24 mouse cellular contexts compared by ENCODE assay signal in the genomic region with DNA sequence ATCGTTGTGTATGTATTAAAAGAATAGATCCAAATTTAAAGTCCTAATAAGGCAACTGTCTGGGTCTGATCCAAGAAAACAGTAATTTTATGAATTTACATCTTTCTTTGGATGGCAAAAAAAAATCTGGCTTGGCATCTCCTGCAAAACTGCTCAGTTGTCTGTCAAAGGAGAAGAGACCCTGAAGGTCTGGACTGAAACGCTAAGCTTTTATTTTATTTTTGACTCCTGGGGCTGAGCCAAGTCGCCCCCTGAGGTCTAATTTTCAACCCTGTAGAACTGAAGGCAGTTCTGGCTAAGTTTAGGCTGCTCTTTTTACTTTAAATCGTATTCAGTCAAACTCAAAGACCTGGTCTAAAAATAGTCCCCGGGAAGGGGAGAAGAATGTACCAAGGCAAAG.
DNase-seq lines count a peak whose midpoint lies in the region; ATAC-seq and TF ChIP-seq lines count a peak whose summit lies in the region.
"Had no signal": no experiment of that assay in that cellular context is flagged by ENCODE, and none has a peak within 500 bp of the region (broad histone marks: within the 10 kb centered on the region; RNA-seq: fewer than 3 reads in every experiment).

No protein-coding gene starts in this region.

- intact Hi-C loops in gastrocnemius, adult 2 months (cut with DNase I), result loop anchor here (5.0 kb wide), 1 partner anchor 90 kb away; no protein-coding TSS in a partner anchor
- intact Hi-C loops in heart, postnatal 14 days (cut with DNase I), result no loop called here

- peak overlapping the region; percentile 93 for H3K27ac ChIP-seq in gastrocnemius, adult 2 months
- peak overlapping the region; percentile 5; the same call in 1 of the 2 replicates for H3K27ac ChIP-seq in heart, embryonic 15.5 days
- peak overlapping the region; percentile 70 for H3K27ac ChIP-seq in lung, embryonic 15.5 days
- H3K27ac ChIP-seq in limb, embryonic 15.5 days, result peak overlapping the region; percentile 57
- H3K27ac ChIP-seq: hindbrain, embryonic 14.5 days; kidney, postnatal 0 days; liver, embryonic 15.5 days; midbrain, embryonic 10.5 days; midbrain, embryonic 15.5 days had no signal

- 40% methylated on average over 5 of the region's 5 CpGs for WGBS in heart, embryonic 15.5 days
- WGBS in lung, embryonic 15.5 days, result 42% methylated on average over 5 of the region's 5 CpGs
- 36% methylated on average over 5 of the region's 5 CpGs for WGBS in limb, embryonic 15.5 days

- no peaks in the 10 kb centered on the region for H3K36me3 ChIP-seq in heart, embryonic 15.5 days
- H3K36me3 ChIP-seq in lung, embryonic 15.5 days, result no peaks in the 10 kb centered on the region
- peaks cover 2% of the 10 kb centered on the region; the same call in 1 of the 2 replicates for H3K36me3 ChIP-seq in limb, embryonic 15.5 days
- H3K36me3 ChIP-seq: G1E; liver, embryonic 15.5 days; midbrain, embryonic 15.5 days had no signal

- no peak overlapping the region for H3K9ac ChIP-seq in heart, embryonic 15.5 days
- no peak overlapping the region for H3K9ac ChIP-seq in lung, embryonic 15.5 days
- no peak overlapping the region for H3K9ac ChIP-seq in limb, embryonic 15.5 days
- H3K9ac ChIP-seq: hindbrain, embryonic 14.5 days; liver, embryonic 15.5 days; midbrain, embryonic 15.5 days had no signal

- H3K4me3 ChIP-seq in gastrocnemius, adult 2 months, result peak overlapping the region; percentile 64
- H3K4me3 ChIP-seq in heart, embryonic 15.5 days, result no peak overlapping the region
- no peak overlapping the region for H3K4me3 ChIP-seq in lung, embryonic 15.5 days
- H3K4me3 ChIP-seq in limb, embryonic 15.5 days, result no peak overlapping the region
- H3K4me3 ChIP-seq: erythroblast, embryonic 14.5 days; liver, embryonic 15.5 days; midbrain, embryonic 10.5 days; midbrain, embryonic 15.5 days had no signal

- TF ChIP-seq CTCF in gastrocnemius, adult 2 months (IDR thresholded peaks at IDR 0.05), result no peak

- H3K4me2 ChIP-seq in heart, embryonic 15.5 days, result no peak overlapping the region; the same call in 1 of the 2 replicates
- H3K4me2 ChIP-seq in lung, embryonic 15.5 days, result no peak overlapping the region
- no peak overlapping the region for H3K4me2 ChIP-seq in limb, embryonic 15.5 days
- H3K4me2 ChIP-seq: hindbrain, embryonic 14.5 days; liver, embryonic 15.5 days; midbrain, embryonic 15.5 days had no signal

- H3K27me3 ChIP-seq in heart, embryonic 15.5 days, result no peaks in the 10 kb centered on the region
- no peaks in the 10 kb centered on the region for H3K27me3 ChIP-seq in lung, embryonic 15.5 days
- H3K27me3 ChIP-seq in limb, embryonic 15.5 days, result no peaks in the 10 kb centered on the region
- H3K27me3 ChIP-seq: liver, embryonic 15.5 days; midbrain, embryonic 15.5 days had no signal

- peaks cover 47% of the 10 kb centered on the region for H3K4me1 ChIP-seq in heart, embryonic 15.5 days (replicated peaks)
- H3K4me1 ChIP-seq in lung, embryonic 15.5 days, result peaks cover 52% of the 10 kb centered on the region
- H3K4me1 ChIP-seq in limb, embryonic 15.5 days, result peaks cover 49% of the 10 kb centered on the region
- H3K4me1 ChIP-seq: liver, embryonic 15.5 days had no signal

- no peak for DNase-seq in gastrocnemius, adult 2 months
- DNase-seq in gastrocnemius, adult 8-10 months (ENCODE audit: low spot score in 2 of 2), result no peak
- DNase-seq in heart, postnatal 14 days, result no peak
- no peak for DNase-seq in lung, postnatal 14 days
- DNase-seq: cerebellum, adult 8-10 months; gastrocnemius, postnatal 10 days; kidney, adult 8-10 months; kidney, postnatal 4 days; lung, postnatal 10 days; right cerebral cortex, adult 18-20 months; spleen, adult 18-20 months; thymus, adult 2 months; thymus, postnatal 36 days had no signal

- H3K9me3 ChIP-seq in heart, embryonic 15.5 days (replicated peaks), result no peaks in the 10 kb centered on the region
- H3K9me3 ChIP-seq in lung, embryonic 15.5 days, result no peaks in the 10 kb centered on the region
- H3K9me3 ChIP-seq in limb, embryonic 15.5 days, result no peaks in the 10 kb centered on the region
- H3K9me3 ChIP-seq: liver, embryonic 15.5 days; midbrain, embryonic 10.5 days; midbrain, embryonic 15.5 days had no signal

- ATAC-seq in heart, embryonic 15.5 days (replicated peaks; ENCODE audit: insufficient number of reproducible peaks, insufficient read depth, low FRiP score, low read depth), result no peak
- peak; percentile 1; the same call in 1 of the 2 replicates for ATAC-seq in lung, embryonic 15.5 days (ENCODE audit: borderline replicate concordance, extremely low read depth, low FRiP score, low TSS enrichment)
- ATAC-seq in limb, embryonic 15.5 days (ENCODE audit: insufficient number of reproducible peaks, low FRiP score, low TSS enrichment, low read depth), result no peak
- ATAC-seq: forebrain, embryonic 16.5 days; midbrain, embryonic 15.5 days had no signal

Comparison
In these comparisons a context has a peak if more than half of its experiments do, and no peak if none do; other contexts are left out.
1. H3K27ac ChIP-seq: peak in every context shown above with its lines; median percentile 93 in gastrocnemius, adult 2 months; 70 in lung, embryonic 15.5 days; 57 in limb, embryonic 15.5 days; 5 in heart, embryonic 15.5 days.